Mouse (Mus musculus) E14TG2a.4 (cell line): Measurements from ENCODE around the gene Srcap.

Source experiments
- CTCF ChIP-seq: conservative IDR thresholded peaks from 2 replicates; pipeline ENCODE4 v1.5.1; 2014; ENCODE audit warnings: low read length
- NANOG ChIP-seq: IDR thresholded peaks from 2 replicates; pipeline ENCODE4 v1.6.1; 2014; ENCODE audit warnings: borderline replicate concordance, low read length, mixed read lengths

- TF ChIP-seq CTCF (no peak), NANOG (no peak)
Observed at GRCm38 (mm10) chr7:127494648-127495047, 17.1 kb upstream of the Srcap start.
